Mouse (Mus musculus): Measurements from ENCODE around the gene Rasa1. TPM values are rescaled to one million over a fixed set of nuclear protein-coding genes. Genes with fewer than 3 reads are reported as not detected.

The Rasa1 gene
- polyA plus RNA-seq, 1 experiment from 2014 or later, result 57.7 TPM

DNA sequence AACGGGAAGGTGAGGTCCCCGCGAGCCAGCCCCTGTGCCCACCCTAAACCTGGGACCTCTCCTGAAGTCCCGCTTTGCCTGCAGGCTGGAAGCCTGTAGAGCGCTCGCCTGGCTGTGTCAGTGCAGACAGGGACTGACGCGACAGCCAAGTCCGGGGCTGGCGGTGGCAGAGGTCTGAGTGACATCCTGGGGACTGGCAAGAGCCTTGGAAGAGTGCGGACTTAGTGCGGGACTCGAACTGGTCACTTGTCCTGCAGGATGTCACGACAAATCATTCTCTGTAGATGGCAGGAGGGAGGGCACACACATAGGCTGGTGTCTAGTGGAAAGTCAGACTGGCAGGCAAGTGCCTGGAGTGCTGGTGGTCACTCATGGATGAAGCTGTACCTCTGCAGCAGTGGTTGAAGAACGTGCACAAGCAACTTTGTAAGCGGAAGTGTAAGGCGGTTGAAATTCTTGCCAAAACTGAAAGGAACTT lies 99.2 kb downstream of the Rasa1 start:
- WGBS, result under 1% methylated on average over 17 of the region's 17 CpGs
- Histone ChIP-seq H3K9ac (ENCODE audit: low read depth, low read length) (peak overlapping the region; percentile 90), H3K4me1 (ENCODE audit: control insufficient read depth, insufficient read depth, low read length) (no peaks in the 10 kb centered on the region), H3K4me2 (ENCODE audit: low read depth, low read length) (peak overlapping the region; percentile 73), H3K27ac (replicated peaks; ENCODE audit: low read depth, low read length) (peak overlapping the region; percentile 74), H3K27me3 (replicated peaks; ENCODE audit: control insufficient read depth, insufficient read depth, low read length) (no peaks in the 10 kb centered on the region), H3K9me3 (ENCODE audit: control insufficient read depth, low read length) (no peaks in the 10 kb centered on the region), H3K36me3 (ENCODE audit: control insufficient read depth, insufficient read depth, low read length) (peaks cover 23% of the 10 kb centered on the region), H3K4me3 (ENCODE audit: low read depth, low read length) (peak overlapping the region; percentile 78)
- DNase-seq (ENCODE audit: low spot score) (peak; percentile 28), ATAC-seq (ENCODE audit: low read depth) (no peak; the same call in 1 of the 2 replicates)

DNA sequence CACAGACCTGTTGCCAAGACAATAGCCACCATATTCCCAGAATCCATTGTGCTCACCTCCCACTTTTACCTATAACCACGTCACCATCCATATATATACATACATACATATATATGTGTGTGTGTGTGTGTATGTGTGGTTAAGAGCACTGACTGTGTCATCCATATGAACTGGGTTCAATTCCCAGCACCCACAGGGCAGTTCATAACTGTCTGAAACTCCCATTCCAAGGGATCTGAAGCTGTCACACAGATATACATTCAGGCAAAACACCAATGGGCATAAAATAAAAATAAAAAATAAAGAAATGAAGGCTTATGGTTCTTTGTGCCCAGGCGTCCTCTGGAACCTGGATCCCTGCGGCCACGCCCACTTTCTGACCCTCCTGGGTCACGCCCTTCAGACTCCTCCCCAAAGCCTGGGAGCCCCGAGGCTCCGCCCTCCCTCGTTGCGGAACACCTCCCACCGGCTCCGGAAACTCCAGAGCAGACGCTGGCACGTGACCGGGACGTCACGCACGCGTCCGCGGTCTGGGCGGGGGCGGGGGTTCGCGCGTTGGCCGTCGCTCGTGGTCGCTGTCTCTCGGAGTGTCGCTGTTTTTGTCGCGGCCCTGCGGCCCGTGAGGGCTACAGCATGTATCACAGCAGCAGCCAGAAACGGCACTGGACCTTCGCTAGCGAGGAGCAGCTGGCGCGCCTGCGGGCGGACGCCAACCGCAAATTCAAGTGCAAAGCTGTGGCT lies 99.9 kb downstream of the Rasa1 start, which contains the start of gene Ccnh:
TSS of gene Ccnh (plus strand) at position 506 of the 741 bp plus-strand sequence.
- peaks cover 23% of the 10 kb centered on the region for H3K36me3 ChIP-seq (ENCODE audit: control insufficient read depth, insufficient read depth, low read length)
- H3K4me1 ChIP-seq (ENCODE audit: control insufficient read depth, insufficient read depth, low read length), result no peaks in the 10 kb centered on the region
- no peaks in the 10 kb centered on the region for H3K9me3 ChIP-seq (ENCODE audit: control insufficient read depth, low read length)
- H3K4me3 ChIP-seq (ENCODE audit: low read depth, low read length), result peak within 1 kb of the TSS; percentile 78
- peak within 1 kb of the TSS; percentile 90 for H3K9ac ChIP-seq (ENCODE audit: low read depth, low read length)
- WGBS, result 1% methylated on average over 36 of the region's 44 CpGs
- peak; percentile 98 for ATAC-seq (ENCODE audit: low read depth)
- peak within 1 kb of the TSS; percentile 73 for H3K4me2 ChIP-seq (ENCODE audit: low read depth, low read length)
- H3K27ac ChIP-seq (replicated peaks; ENCODE audit: low read depth, low read length), result peak within 1 kb of the TSS; percentile 74
- peak; percentile 96 for DNase-seq (ENCODE audit: low spot score)
- H3K27me3 ChIP-seq (replicated peaks; ENCODE audit: control insufficient read depth, insufficient read depth, low read length), result no peaks in the 10 kb centered on the region

Other genes with a start within 250 kb of the Rasa1 start
- gene Ccnh, start 99.7 kb downstream of the Rasa1 start, polyA plus RNA-seq (2014; fragmentation: Nextera tagmentation; extraction: Ambion mirVana), result 76.4 and 82.8 TPM in 2 replicates

Data from embryonic facial prominence, embryonic 14.5 days (tissue).